Mouse (Mus musculus): ENCODE data around the gene Gm16181. TPM values are rescaled to one million over a fixed set of nuclear protein-coding genes. Genes with fewer than 3 reads are reported as not detected.
A peak's percentile ranks its signal among the peaks of the same experiment; 100 is the strongest.

Gm16181 gene
- polyA plus RNA-seq, 1 experiment: not detected

GRCm38 (mm10) chr17:35261651-35262050 is 41.0 kb downstream of the Gm16181 start:
- 97% methylated on average over 13 of the region's 13 CpGs for WGBS
- peaks cover 19% of the 10 kb centered on the region for H3K4me1 ChIP-seq (replicated peaks; ENCODE audit: control insufficient read depth, insufficient read depth, low read length)

GRCm38 (mm10) chr17:35262664-35263522 is 42.3 kb downstream of the Gm16181 start, which contains the start of gene H2-D1:
Gene H2-D1, plus strand, starts transcription at chr17:35262730.
- Histone ChIP-seq H3K27ac (ENCODE audit: control insufficient read depth, insufficient read depth, low read length) (peak within 1 kb of the TSS; percentile 70; the same call in 1 of the 2 replicates), H3K4me1 (replicated peaks; ENCODE audit: control insufficient read depth, insufficient read depth, low read length) (peaks cover 17% of the 10 kb centered on the region), H3K36me3 (ENCODE audit: control insufficient read depth, insufficient read depth, low read length) (0 out of 2 replicates have a peak, but pooled peaks cover 3% of the 10 kb centered on the region), H3K4me3 (ENCODE audit: control insufficient read depth, insufficient read depth, low read length) (peak within 1 kb of the TSS; percentile 66), H3K27me3 (ENCODE audit: control insufficient read depth, insufficient read depth, low read length) (no peaks in the 10 kb centered on the region)
- under 1% methylated on average over 73 of the region's 73 CpGs for WGBS
- TF ChIP-seq CTCF (IDR thresholded peaks at IDR 0.05; ENCODE audit: borderline replicate concordance, control insufficient read depth, extremely low read depth, insufficient read depth, low read length, poor library complexity) (peak; percentile 66; the same call in 1 of the 2 replicates), POLR2A (IDR thresholded peaks at IDR 0.05; ENCODE audit: control insufficient read depth, extremely low read depth, insufficient read depth, low read length, poor library complexity) (peak; percentile 99)
- peak; percentile 99 for DNase-seq

More at GRCm38 (mm10) chr17:35261651-35262050, 41.0 kb downstream of the Gm16181 start:
- Histone ChIP-seq H3K27ac (ENCODE audit: control insufficient read depth, insufficient read depth, low read length) (no peak overlapping the region), H3K27me3 (ENCODE audit: control insufficient read depth, insufficient read depth, low read length) (no peaks in the 10 kb centered on the region), H3K36me3 (ENCODE audit: control insufficient read depth, insufficient read depth, low read length) (0 out of 2 replicates have a peak, but pooled peaks cover 3% of the 10 kb centered on the region), H3K4me3 (ENCODE audit: control insufficient read depth, insufficient read depth, low read length) (no peak overlapping the region)
- DNase-seq: no peak
- TF ChIP-seq POLR2A (IDR thresholded peaks at IDR 0.05; ENCODE audit: control insufficient read depth, extremely low read depth, insufficient read depth, low read length, poor library complexity) (no peak), CTCF (IDR thresholded peaks at IDR 0.05; ENCODE audit: borderline replicate concordance, control insufficient read depth, extremely low read depth, insufficient read depth, low read length, poor library complexity) (no peak)

- Histone ChIP-seq H3K4me3 (ENCODE audit: control insufficient read depth, insufficient read depth, low read length) (peak overlapping the region; percentile 66), H3K27ac (ENCODE audit: control insufficient read depth, insufficient read depth, low read length) (no peak overlapping the region), H3K36me3 (ENCODE audit: control insufficient read depth, insufficient read depth, low read length) (0 out of 2 replicates have a peak, but pooled peaks cover 3% of the 10 kb centered on the region), H3K27me3 (ENCODE audit: control insufficient read depth, insufficient read depth, low read length) (no peaks in the 10 kb centered on the region), H3K4me1 (replicated peaks; ENCODE audit: control insufficient read depth, insufficient read depth, low read length) (peaks cover 15% of the 10 kb centered on the region)
- TF ChIP-seq CTCF (IDR thresholded peaks at IDR 0.05; ENCODE audit: borderline replicate concordance, control insufficient read depth, extremely low read depth, insufficient read depth, low read length, poor library complexity): no peak
- no peak for TF ChIP-seq POLR2A (IDR thresholded peaks at IDR 0.05; ENCODE audit: control insufficient read depth, extremely low read depth, insufficient read depth, low read length, poor library complexity)
- no peak for DNase-seq
- WGBS: 2% methylated on average over 31 of the region's 31 CpGs
These were observed 42.9 kb downstream of the Gm16181 start for GRCm38 (mm10) chr17:35263523-35263883.

- Histone ChIP-seq H3K27me3 (ENCODE audit: control insufficient read depth, insufficient read depth, low read length) (no peaks in the 10 kb centered on the region), H3K27ac (ENCODE audit: control insufficient read depth, insufficient read depth, low read length) (no peak overlapping the region), H3K36me3 (ENCODE audit: control insufficient read depth, insufficient read depth, low read length) (0 out of 2 replicates have a peak, but pooled peaks cover 3% of the 10 kb centered on the region), H3K4me3 (ENCODE audit: control insufficient read depth, insufficient read depth, low read length) (no peak overlapping the region), H3K4me1 (replicated peaks; ENCODE audit: control insufficient read depth, insufficient read depth, low read length) (peaks cover 6% of the 10 kb centered on the region; the same call in 1 of the 2 replicates)
- no peak for DNase-seq
- TF ChIP-seq CTCF (IDR thresholded peaks at IDR 0.05; ENCODE audit: borderline replicate concordance, control insufficient read depth, extremely low read depth, insufficient read depth, low read length, poor library complexity) (no peak), POLR2A (IDR thresholded peaks at IDR 0.05; ENCODE audit: control insufficient read depth, extremely low read depth, insufficient read depth, low read length, poor library complexity) (no peak)
- WGBS: 78% methylated on average over 1 of the region's 1 CpGs
These were observed 46.9 kb downstream of the Gm16181 start for GRCm38 (mm10) chr17:35267399-35268086.

GRCm38 (mm10) chr17:35269653-35270347 is 49.2 kb downstream of the Gm16181 start:
- H3K4me1 ChIP-seq (replicated peaks; ENCODE audit: control insufficient read depth, insufficient read depth, low read length): peaks cover 3% of the 10 kb centered on the region; the same call in 1 of the 2 replicates
- 66% methylated on average over 3 of the region's 3 CpGs for WGBS
- TF ChIP-seq POLR2A (IDR thresholded peaks at IDR 0.05; ENCODE audit: control insufficient read depth, extremely low read depth, insufficient read depth, low read length, poor library complexity): no peak
- TF ChIP-seq CTCF (IDR thresholded peaks at IDR 0.05; ENCODE audit: borderline replicate concordance, control insufficient read depth, extremely low read depth, insufficient read depth, low read length, poor library complexity): no peak
- H3K36me3 ChIP-seq (ENCODE audit: control insufficient read depth, insufficient read depth, low read length): 0 out of 2 replicates have a peak, but pooled peaks cover 3% of the 10 kb centered on the region
- H3K27ac ChIP-seq (ENCODE audit: control insufficient read depth, insufficient read depth, low read length): no peak overlapping the region
- H3K27me3 ChIP-seq (ENCODE audit: control insufficient read depth, insufficient read depth, low read length): no peaks in the 10 kb centered on the region
- DNase-seq: peak; percentile 46
- no peak overlapping the region for H3K4me3 ChIP-seq (ENCODE audit: control insufficient read depth, insufficient read depth, low read length)

Measured in thymus, adult 2 months (tissue).